Comparison of ENCODE assay signal across 8 mouse cellular contexts in the genomic region with DNA sequence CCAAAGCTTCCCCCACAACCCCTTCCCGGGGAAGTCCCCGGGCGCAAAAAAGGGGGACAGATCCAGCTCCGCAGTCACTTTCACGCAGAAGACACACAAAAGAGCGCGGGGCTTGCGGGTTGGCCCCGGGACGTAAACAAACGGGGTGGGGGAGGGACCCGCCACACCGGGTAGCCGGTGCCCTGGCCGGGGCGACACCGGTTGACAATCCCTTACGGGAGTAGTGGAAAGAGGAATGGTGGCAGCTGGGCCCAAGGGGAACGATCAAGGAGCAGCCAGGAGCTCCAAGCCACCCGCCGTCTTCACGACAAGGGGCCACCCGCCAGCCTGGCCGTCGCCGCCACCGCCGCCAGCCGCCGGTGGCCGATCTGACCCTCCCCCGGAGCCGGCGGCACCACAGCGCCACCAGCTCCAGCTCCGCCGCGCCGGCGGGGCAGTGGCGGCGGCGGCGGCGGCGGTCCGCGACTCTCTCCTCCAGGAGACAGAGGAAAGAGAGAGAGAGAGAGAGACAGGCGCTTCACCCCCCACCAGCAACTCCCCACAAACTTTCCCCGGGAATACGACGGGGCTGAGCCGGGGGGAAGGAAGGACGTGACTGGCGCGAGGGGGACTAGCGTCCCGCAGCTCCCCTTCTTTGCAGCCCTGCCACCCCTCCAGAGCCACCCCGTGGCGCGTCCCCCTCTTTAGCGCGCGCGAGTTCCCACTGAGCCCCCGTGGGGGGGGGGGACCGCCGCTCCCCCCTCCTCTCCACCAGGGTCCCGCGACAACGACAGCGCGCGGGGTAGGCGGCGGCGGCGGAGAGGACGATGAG. TPM values are rescaled to one million over a fixed set of nuclear protein-coding genes. Genes with fewer than 3 reads are reported as not detected.
A peak's percentile ranks its signal among the peaks of the same experiment; 100 is the strongest.
DNase-seq lines count a peak whose midpoint lies in the region; ATAC-seq lines count a peak whose summit lies in the region.

No protein-coding gene starts in this region.

- H3K36me3 ChIP-seq in intestine, embryonic 15.5 days, result no peaks in the 10 kb centered on the region
- H3K36me3 ChIP-seq in limb, embryonic 11.5 days (ENCODE audit: control insufficient read depth, insufficient read depth, low read length), result no peaks in the 10 kb centered on the region
- H3K36me3 ChIP-seq in midbrain, embryonic 10.5 days, result no peaks in the 10 kb centered on the region

- H3K9ac ChIP-seq in intestine, embryonic 15.5 days, result peak overlapping the region; percentile 91
- peak overlapping the region; percentile 89 for H3K9ac ChIP-seq in limb, embryonic 11.5 days (ENCODE audit: low read length)

- peak; percentile 27 for ATAC-seq in intestine, embryonic 15.5 days
- 0 out of 2 replicates have a peak, but pooled peaks have one; percentile 19 for ATAC-seq in limb, embryonic 11.5 days (ENCODE audit: insufficient number of reproducible peaks, low FRiP score, low TSS enrichment, low read depth)

- WGBS in intestine, embryonic 15.5 days, result under 1% methylated on average over 77 of the region's 79 CpGs
- under 1% methylated on average over 52 of the region's 79 CpGs for WGBS in limb, embryonic 11.5 days
- under 1% methylated on average over 76 of the region's 79 CpGs for WGBS in midbrain, embryonic 10.5 days

- H3K9me3 ChIP-seq in intestine, embryonic 15.5 days, result no peaks in the 10 kb centered on the region
- no peaks in the 10 kb centered on the region for H3K9me3 ChIP-seq in limb, embryonic 11.5 days (ENCODE audit: control insufficient read depth, low read length)
- H3K9me3 ChIP-seq in midbrain, embryonic 10.5 days (replicated peaks), result no peaks in the 10 kb centered on the region

- H3K27ac ChIP-seq in intestine, embryonic 15.5 days, result peak overlapping the region; percentile 93
- peak overlapping the region; percentile 45 for H3K27ac ChIP-seq in limb, embryonic 11.5 days (replicated peaks; ENCODE audit: low read depth, low read length)
- peak overlapping the region; percentile 100 for H3K27ac ChIP-seq in midbrain, embryonic 10.5 days (replicated peaks)

- peak overlapping the region; percentile 98 for H3K4me3 ChIP-seq in intestine, embryonic 15.5 days (replicated peaks)
- H3K4me3 ChIP-seq in limb, embryonic 11.5 days (ENCODE audit: low read depth, low read length), result peak overlapping the region; percentile 71
- H3K4me3 ChIP-seq in midbrain, embryonic 10.5 days, result peak overlapping the region; percentile 98

- H3K27me3 ChIP-seq in intestine, embryonic 15.5 days (replicated peaks), result no peaks in the 10 kb centered on the region
- H3K27me3 ChIP-seq in limb, embryonic 11.5 days (ENCODE audit: control insufficient read depth, insufficient read depth, low read length), result peaks cover 19% of the 10 kb centered on the region; the same call in 1 of the 2 replicates
- H3K27me3 ChIP-seq in midbrain, embryonic 10.5 days (ENCODE audit: low read depth, poor library complexity, severe bottlenecking), result peaks cover 30% of the 10 kb centered on the region

- DNase-seq in adrenal gland, adult 2 months, result peak; percentile 89
- DNase-seq in embryo, embryonic 9.5 days (ENCODE audit: extremely low spot score), result peak; percentile 74
- peak; percentile 48 to 61 for DNase-seq in gastrocnemius, postnatal 4 days (ENCODE audit: low spot score in 2 of 2)
- DNase-seq in limb, embryonic 11.5 days (ENCODE audit: low spot score), result peak; percentile 67
- peak; percentile 68 for DNase-seq in midbrain, embryonic 10.5 days (ENCODE audit: low spot score)
- peak; percentile 53 for DNase-seq in right cerebral cortex, postnatal 4 days
- peak; percentile 69 for DNase-seq in yolk sac, embryonic 10.5 days (ENCODE audit: low spot score)

- H3K4me2 ChIP-seq in intestine, embryonic 15.5 days (replicated peaks), result peak overlapping the region; percentile 98
- peak overlapping the region; percentile 92 for H3K4me2 ChIP-seq in limb, embryonic 11.5 days (ENCODE audit: low read depth, severe bottlenecking)

- H3K4me1 ChIP-seq in intestine, embryonic 15.5 days (replicated peaks), result peaks cover 17% of the 10 kb centered on the region
- peaks cover 32% of the 10 kb centered on the region for H3K4me1 ChIP-seq in limb, embryonic 11.5 days (ENCODE audit: control insufficient read depth, insufficient read depth, low read length)
- H3K4me1 ChIP-seq in midbrain, embryonic 10.5 days, result peaks cover 46% of the 10 kb centered on the region

RNA-seq across cellular contexts. Expression of gene Cux1, which starts 1.1 kb away (rescaled TPM):
- 100 to 1,000 TPM; 101 to 105 TPM for total RNA-seq in adrenal gland, adult 2 months (2021)
- polyA plus RNA-seq in adrenal gland, adult 2 months (2012; rRNA removed), result 46.2 and 52.3 TPM in 2 replicates
- total RNA-seq in gastrocnemius, postnatal 4 days (2021), result 100 to 1,000 TPM; 118 to 123 TPM
- 62.5 and 68.2 TPM in 2 replicates for polyA plus RNA-seq in intestine, embryonic 15.5 days (2015; fragmentation: Nextera tagmentation; extraction: Ambion mirVana)
- 65.6 and 73.6 TPM in 2 replicates for polyA plus RNA-seq in limb, embryonic 11.5 days (2014; fragmentation: Nextera tagmentation; extraction: Ambion mirVana)
- polyA plus RNA-seq in midbrain, embryonic 10.5 days (2016; fragmentation: Nextera tagmentation; extraction: Ambion mirVana), result 100 and 128 TPM in 2 replicates

Comparison
In these comparisons a context has a peak if more than half of its experiments do, and no peak if none do; other contexts are left out.
1. Peak in every context shown above with its lines: DNase-seq, ATAC-seq, H3K4me3 ChIP-seq and H3K27ac ChIP-seq.
2. H3K27ac ChIP-seq: peak in every context shown above with its lines; median percentile 100 in midbrain, embryonic 10.5 days; 93 in intestine, embryonic 15.5 days; 45 in limb, embryonic 11.5 days.